Comparison of ENCODE assay signal across 10 mouse cellular contexts in the genomic region with DNA sequence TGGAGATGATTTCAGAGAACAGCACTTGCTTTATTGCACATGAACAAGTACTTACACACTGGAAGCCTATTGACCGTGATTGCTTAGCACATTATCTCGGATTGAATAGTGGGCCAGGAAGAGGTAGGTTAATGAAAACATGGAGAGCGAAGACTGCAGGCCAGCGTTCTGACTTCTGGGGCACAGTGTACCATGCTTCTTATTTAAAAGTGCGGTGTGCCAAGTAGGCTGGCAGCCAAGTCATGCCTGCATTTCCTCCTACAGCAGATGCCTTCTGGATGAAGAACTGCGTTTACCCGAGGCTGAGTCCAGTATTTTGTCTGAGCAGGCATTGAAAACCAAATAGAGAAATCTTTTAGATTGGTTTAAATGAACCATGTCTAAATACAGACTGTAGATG. TPM values are rescaled to one million over a fixed set of nuclear protein-coding genes. Genes with fewer than 3 reads are reported as not detected.
A peak's percentile ranks its signal among the peaks of the same experiment; 100 is the strongest.
DNase-seq lines count a peak whose midpoint lies in the region; ATAC-seq lines count a peak whose summit lies in the region.
"Had no signal": no experiment of that assay in that cellular context is flagged by ENCODE, and none has a peak within 500 bp of the region (broad histone marks: within the 10 kb centered on the region; RNA-seq: fewer than 3 reads in every experiment).

No protein-coding gene starts in this region.

- WGBS in embryonic facial prominence, embryonic 13.5 days, result 53% methylated on average over 7 of the region's 7 CpGs
- 90% methylated on average over 7 of the region's 7 CpGs for WGBS in embryonic facial prominence, embryonic 10.5 days
- WGBS in midbrain, embryonic 14.5 days, result 72% methylated on average over 7 of the region's 7 CpGs
- WGBS in midbrain, embryonic 10.5 days, result 93% methylated on average over 7 of the region's 7 CpGs

- no peaks in the 10 kb centered on the region for H3K27me3 ChIP-seq in embryonic facial prominence, embryonic 13.5 days
- H3K27me3 ChIP-seq in embryonic facial prominence, embryonic 10.5 days (replicated peaks; ENCODE audit: low read depth, poor library complexity, severe bottlenecking), result no peaks in the 10 kb centered on the region
- H3K27me3 ChIP-seq in midbrain, embryonic 14.5 days (ENCODE audit: control insufficient read depth, insufficient read depth, low read length), result no peaks in the 10 kb centered on the region
- H3K27me3 ChIP-seq in midbrain, embryonic 10.5 days (ENCODE audit: low read depth, poor library complexity, severe bottlenecking), result no peaks in the 10 kb centered on the region
- H3K27me3 ChIP-seq: megakaryocyte, embryonic 14.5 days had no signal

- no peak overlapping the region for H3K4me2 ChIP-seq in embryonic facial prominence, embryonic 13.5 days
- no peak overlapping the region for H3K4me2 ChIP-seq in midbrain, embryonic 14.5 days (ENCODE audit: low read length)

- no peak for DNase-seq in embryonic facial prominence, embryonic 10.5 days (ENCODE audit: low spot score)
- DNase-seq in midbrain, embryonic 14.5 days, result peak; percentile 55
- no peak for DNase-seq in midbrain, embryonic 10.5 days (ENCODE audit: low spot score)
- peak; percentile 60 for DNase-seq in heart, postnatal 4 days
- DNase-seq in lung, postnatal 25 days (ENCODE audit: low spot score), result peak; percentile 48
- no peak for DNase-seq in thymus, postnatal 10 days (ENCODE audit: low spot score in 2 of 2)

- H3K4me1 ChIP-seq in embryonic facial prominence, embryonic 13.5 days, result peaks cover 44% of the 10 kb centered on the region
- H3K4me1 ChIP-seq in embryonic facial prominence, embryonic 10.5 days, result peaks cover 15% of the 10 kb centered on the region
- peaks cover 12% of the 10 kb centered on the region for H3K4me1 ChIP-seq in midbrain, embryonic 14.5 days (ENCODE audit: control insufficient read depth, insufficient read depth, low read length)
- H3K4me1 ChIP-seq in midbrain, embryonic 10.5 days, result peaks cover 9% of the 10 kb centered on the region
- H3K4me1 ChIP-seq: megakaryocyte, embryonic 14.5 days had no signal

- no peak overlapping the region for H3K9ac ChIP-seq in embryonic facial prominence, embryonic 13.5 days
- no peak overlapping the region for H3K9ac ChIP-seq in midbrain, embryonic 14.5 days (replicated peaks; ENCODE audit: low read length)

- peak overlapping the region; percentile 76 for H3K27ac ChIP-seq in embryonic facial prominence, embryonic 13.5 days
- H3K27ac ChIP-seq in embryonic facial prominence, embryonic 10.5 days (replicated peaks), result no peak overlapping the region
- H3K27ac ChIP-seq in midbrain, embryonic 14.5 days (replicated peaks; ENCODE audit: low read depth, low read length), result no peak overlapping the region
- H3K27ac ChIP-seq in midbrain, embryonic 10.5 days (replicated peaks), result no peak overlapping the region

- H3K36me3 ChIP-seq in embryonic facial prominence, embryonic 13.5 days, result no peaks in the 10 kb centered on the region
- no peaks in the 10 kb centered on the region for H3K36me3 ChIP-seq in embryonic facial prominence, embryonic 10.5 days (replicated peaks)
- H3K36me3 ChIP-seq in midbrain, embryonic 14.5 days (ENCODE audit: control insufficient read depth, insufficient read depth, low read length), result no peaks in the 10 kb centered on the region
- H3K36me3 ChIP-seq in midbrain, embryonic 10.5 days, result no peaks in the 10 kb centered on the region

- ATAC-seq in embryonic facial prominence, embryonic 13.5 days (ENCODE audit: insufficient number of reproducible peaks, insufficient read depth, low FRiP score, low TSS enrichment, low read depth), result no peak
- ATAC-seq in midbrain, embryonic 14.5 days (ENCODE audit: low FRiP score, low TSS enrichment), result no peak
- ATAC-seq in erythroid progenitor cell, adult 5-6 weeks (replicated peaks; ENCODE audit: low FRiP score, poor library complexity, severe bottlenecking), result no peak

- H3K9me3 ChIP-seq in embryonic facial prominence, embryonic 13.5 days, result no peaks in the 10 kb centered on the region
- H3K9me3 ChIP-seq in embryonic facial prominence, embryonic 10.5 days, result no peaks in the 10 kb centered on the region
- no peaks in the 10 kb centered on the region for H3K9me3 ChIP-seq in midbrain, embryonic 14.5 days (ENCODE audit: control insufficient read depth, low read length)
- no peaks in the 10 kb centered on the region for H3K9me3 ChIP-seq in midbrain, embryonic 10.5 days (replicated peaks)
- H3K9me3 ChIP-seq: megakaryocyte, embryonic 14.5 days had no signal

- no peak overlapping the region for H3K4me3 ChIP-seq in embryonic facial prominence, embryonic 13.5 days
- no peak overlapping the region for H3K4me3 ChIP-seq in embryonic facial prominence, embryonic 10.5 days
- no peak overlapping the region for H3K4me3 ChIP-seq in midbrain, embryonic 14.5 days (replicated peaks; ENCODE audit: low read depth, low read length)
- no peak overlapping the region for H3K4me3 ChIP-seq in midbrain, embryonic 10.5 days
- H3K4me3 ChIP-seq: megakaryocyte, embryonic 14.5 days had no signal

RNA-seq across cellular contexts. Expression of a gene that starts 27.0 kb away (rescaled TPM):
- polyA plus RNA-seq in embryonic facial prominence, embryonic 13.5 days (2015; fragmentation: Nextera tagmentation; extraction: Ambion mirVana), result not detected in 2 replicates
- not detected in 2 replicates for polyA plus RNA-seq in embryonic facial prominence, embryonic 10.5 days (2016; fragmentation: Nextera tagmentation; extraction: Ambion mirVana)
- polyA plus RNA-seq in midbrain, embryonic 14.5 days (2014; fragmentation: Nextera tagmentation; extraction: Ambion mirVana), result not detected in 2 replicates
- not detected in 2 replicates for polyA plus RNA-seq in midbrain, embryonic 10.5 days (2016; fragmentation: Nextera tagmentation; extraction: Ambion mirVana)
- total RNA-seq in heart, postnatal 4 days (2021), result not detected
- not detected in 2 replicates for total RNA-seq in erythroid progenitor cell, adult 5-6 weeks (2015; ENCODE audit: low replicate concordance)
- not detected in 2 replicates for total RNA-seq in erythroid progenitor cell, adult 5-6 weeks (2017; ENCODE audit: low replicate concordance)
- total RNA-seq: hematopoietic stem cell, adult 5-6 weeks had no signal

RNA-seq across cellular contexts. Expression of a gene that starts 51.5 kb away (rescaled TPM):
- 61.9 and 85.0 TPM in 2 replicates for polyA plus RNA-seq in embryonic facial prominence, embryonic 13.5 days (2015; fragmentation: Nextera tagmentation; extraction: Ambion mirVana)
- 37.2 and 42.5 TPM in 2 replicates for polyA plus RNA-seq in embryonic facial prominence, embryonic 10.5 days (2016; fragmentation: Nextera tagmentation; extraction: Ambion mirVana)
- polyA plus RNA-seq in midbrain, embryonic 14.5 days (2014; fragmentation: Nextera tagmentation; extraction: Ambion mirVana), result 3.9 and 16.7 TPM in 2 replicates
- polyA plus RNA-seq in midbrain, embryonic 10.5 days (2016; fragmentation: Nextera tagmentation; extraction: Ambion mirVana), result 17.8 and 20.8 TPM in 2 replicates
- total RNA-seq in heart, postnatal 4 days (2021), result 100 to 1,000 TPM; 266 to 279 TPM
- total RNA-seq in erythroid progenitor cell, adult 5-6 weeks (2015; ENCODE audit: low replicate concordance), result 1.1 TPM in 1 of 2 replicates, not detected in the other
- 0.64 and 1.1 TPM in 2 replicates for total RNA-seq in erythroid progenitor cell, adult 5-6 weeks (2017; ENCODE audit: low replicate concordance)
- total RNA-seq: hematopoietic stem cell, adult 5-6 weeks had no signal

Comparison
In these comparisons a context has a peak if more than half of its experiments do, and no peak if none do; other contexts are left out.
1. DNase-seq: peak in midbrain, embryonic 14.5 days (single experiment), heart, postnatal 4 days (single experiment) and lung, postnatal 25 days (single experiment); none in embryonic facial prominence, embryonic 10.5 days (single experiment), midbrain, embryonic 10.5 days (single experiment) and thymus, postnatal 10 days (0 of 2).